Mouse (Mus musculus): ENCODE results near the gene Mrpl4.
"Not testable (repeated sequence)": the region's sequence is repeated elsewhere in the genome, so short reads cannot be mapped to it uniquely, and the experiment has no call there.

The Mrpl4 gene

GRCm38 (mm10) chr9:21039779-21040178 lies 37.2 kb downstream of the Mrpl4 start:
- DNase-seq (ENCODE audit: low spot score) = no peak

- no peak for DNase-seq (ENCODE audit: low spot score)
Observed at GRCm38 (mm10) chr9:21041308-21041707, 38.8 kb downstream of the Mrpl4 start.

GRCm38 (mm10) chr9:21043563-21043962 lies 41.0 kb downstream of the Mrpl4 start:
- DNase-seq (ENCODE audit: low spot score) = no peak

GRCm38 (mm10) chr9:21044785-21045184 lies 42.2 kb downstream of the Mrpl4 start:
- DNase-seq (ENCODE audit: low spot score) = not testable (repeated sequence)

- no peak for DNase-seq (ENCODE audit: low spot score)
Observed at GRCm38 (mm10) chr9:21045235-21045634, 42.7 kb downstream of the Mrpl4 start.

GRCm38 (mm10) chr9:21051578-21051977 lies 49.0 kb downstream of the Mrpl4 start:
- no peak for DNase-seq (ENCODE audit: low spot score)
